Mouse (Mus musculus): Measurements from ENCODE around the gene Itpr2.

DNA sequence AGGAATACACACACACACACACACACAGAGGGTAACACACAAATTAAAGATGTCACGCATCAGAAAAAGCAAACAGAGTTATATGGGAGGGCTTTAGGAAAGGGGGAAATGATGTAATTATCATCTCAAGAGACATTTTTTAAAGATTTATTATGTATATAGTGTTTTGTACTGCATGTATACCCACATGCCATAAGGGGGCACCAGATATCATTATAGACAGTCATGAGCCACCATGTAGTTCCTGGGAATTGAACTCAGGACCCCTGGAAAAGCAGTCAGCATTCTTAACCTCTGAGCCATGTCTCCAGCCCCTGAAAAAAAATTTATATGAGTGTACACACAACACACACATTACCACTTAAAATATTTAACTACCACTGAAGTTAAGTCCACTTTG, 42.6 kb upstream of the Itpr2 start:
- TF ChIP-seq CTCF (IDR thresholded peaks at IDR 0.05; ENCODE audit: low read depth) = peak; percentile 27
- TF ChIP-seq EP300 (optimal IDR thresholded peaks at IDR 0.05) = no peak

Measured in stomach, postnatal 0 days (tissue).